Mouse (Mus musculus) lung, postnatal 0 days (tissue): ENCODE measurements at regions not wholly inside any gene's neighbourhood (a gene's known extent, or its start where the extent isn't known, plus 50 kb on each side); places are given as distances from the start of the nearest gene placed in this dataset.

Source experiments
- CTCF ChIP-seq: IDR thresholded peaks from 2 replicates; pipeline ENCODE4 v1.5.1; 2016; ENCODE audit warnings: antibody characterized with exemption, mild to moderate bottlenecking
- EP300 ChIP-seq: IDR thresholded peaks from 2 replicates; pipeline ENCODE4 v1.6.1; 2016; ENCODE audit warnings: antibody characterized with exemption, mild to moderate bottlenecking, control low read depth

DNA sequence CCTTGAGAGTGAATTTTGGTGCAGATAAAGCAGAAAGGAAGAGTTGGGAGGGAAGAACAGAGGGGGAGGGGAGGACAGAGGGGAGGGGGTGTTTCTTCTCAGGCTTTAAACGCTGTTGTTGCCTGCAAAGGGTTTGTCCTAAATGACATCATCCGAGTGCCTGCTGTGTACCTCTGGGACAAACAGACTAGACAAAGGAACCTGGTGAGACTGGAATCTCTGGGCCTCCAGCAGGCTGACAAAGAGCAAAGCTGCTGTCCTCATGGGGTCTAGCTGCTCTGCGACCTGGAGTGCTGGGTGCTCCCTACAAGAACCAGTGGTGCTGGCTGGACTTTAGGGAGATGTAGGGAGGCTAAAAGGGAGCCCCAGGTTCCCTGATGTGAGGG, 115.4 kb downstream of the Bcl2l11 start:
- TF ChIP-seq CTCF, result no peak
- no peak for TF ChIP-seq EP300
